Mouse (Mus musculus): ENCODE measurements around the gene Tceanc2. TPM values are rescaled to one million over a fixed set of nuclear protein-coding genes. Genes with fewer than 3 reads are reported as not detected.

Tceanc2 gene
- polyA plus RNA-seq, 1 experiment from 2014 or later: 16.4 TPM

GRCm38 (mm10) chr4:107177506-107177905 is 1.4 kb downstream of the Tceanc2 start:
- H3K27me3 ChIP-seq (replicated peaks): no peaks in the 10 kb centered on the region
- peak overlapping the region; percentile 75 for H3K4me3 ChIP-seq (replicated peaks)
- H3K9me3 ChIP-seq: no peaks in the 10 kb centered on the region
- WGBS: 24% methylated on average over 11 of the region's 11 CpGs
- H3K4me2 ChIP-seq: peak overlapping the region; percentile 65
- H3K36me3 ChIP-seq: peaks cover 9% of the 10 kb centered on the region; the same call in 1 of the 2 replicates
- peak overlapping the region; percentile 73 for H3K9ac ChIP-seq
- peaks cover 8% of the 10 kb centered on the region; the same call in 1 of the 2 replicates for H3K4me1 ChIP-seq
- H3K27ac ChIP-seq: peak overlapping the region; percentile 99
- no peak for ATAC-seq (ENCODE audit: insufficient read depth, low FRiP score, low read depth)

- Histone ChIP-seq H3K4me1 (no peaks in the 10 kb centered on the region), H3K4me2 (no peak overlapping the region), H3K9ac (no peak overlapping the region), H3K9me3 (no peaks in the 10 kb centered on the region), H3K36me3 (peaks cover 17% of the 10 kb centered on the region; the same call in 1 of the 2 replicates), H3K27me3 (replicated peaks) (no peaks in the 10 kb centered on the region), H3K4me3 (replicated peaks) (no peak overlapping the region), H3K27ac (no peak overlapping the region)
- no peak for ATAC-seq (ENCODE audit: insufficient read depth, low FRiP score, low read depth)
- 80% methylated on average over 5 of the region's 5 CpGs for WGBS
Observed at GRCm38 (mm10) chr4:107167798-107168197, 11.1 kb downstream of the Tceanc2 start.

GRCm38 (mm10) chr4:107166700-107167099 is 12.2 kb downstream of the Tceanc2 start:
- Histone ChIP-seq H3K9me3 (no peaks in the 10 kb centered on the region), H3K27ac (no peak overlapping the region), H3K4me1 (no peaks in the 10 kb centered on the region), H3K27me3 (replicated peaks) (no peaks in the 10 kb centered on the region), H3K36me3 (0 out of 2 replicates have a peak, but pooled peaks cover 13% of the 10 kb centered on the region), H3K9ac (no peak overlapping the region), H3K4me2 (no peak overlapping the region), H3K4me3 (replicated peaks) (no peak overlapping the region)
- ATAC-seq (ENCODE audit: insufficient read depth, low FRiP score, low read depth): no peak
- WGBS: 74% methylated on average over 5 of the region's 5 CpGs

GRCm38 (mm10) chr4:107163756-107164587 is 14.9 kb downstream of the Tceanc2 start:
- ATAC-seq (ENCODE audit: insufficient read depth, low FRiP score, low read depth): peak; percentile 58; the same call in 1 of the 2 replicates
- WGBS: 36% methylated on average over 9 of the region's 9 CpGs
- Histone ChIP-seq H3K27me3 (replicated peaks) (no peaks in the 10 kb centered on the region), H3K9me3 (no peaks in the 10 kb centered on the region), H3K4me2 (no peak overlapping the region), H3K4me1 (no peaks in the 10 kb centered on the region), H3K9ac (no peak overlapping the region), H3K27ac (no peak overlapping the region), H3K36me3 (0 out of 2 replicates have a peak, but pooled peaks cover 13% of the 10 kb centered on the region), H3K4me3 (replicated peaks) (no peak overlapping the region)

GRCm38 (mm10) chr4:107163341-107163740 is 15.6 kb downstream of the Tceanc2 start:
- ATAC-seq (ENCODE audit: insufficient read depth, low FRiP score, low read depth): no peak
- Histone ChIP-seq H3K4me3 (replicated peaks) (no peak overlapping the region), H3K4me2 (no peak overlapping the region), H3K36me3 (0 out of 2 replicates have a peak, but pooled peaks cover 13% of the 10 kb centered on the region), H3K4me1 (no peaks in the 10 kb centered on the region), H3K9me3 (no peaks in the 10 kb centered on the region), H3K27me3 (replicated peaks) (no peaks in the 10 kb centered on the region), H3K9ac (no peak overlapping the region), H3K27ac (no peak overlapping the region)
- 80% methylated on average over 10 of the region's 10 CpGs for WGBS

- Histone ChIP-seq H3K9me3 (no peaks in the 10 kb centered on the region), H3K4me1 (no peaks in the 10 kb centered on the region), H3K27ac (no peak overlapping the region), H3K9ac (no peak overlapping the region), H3K4me3 (replicated peaks) (no peak overlapping the region), H3K27me3 (replicated peaks) (no peaks in the 10 kb centered on the region), H3K36me3 (0 out of 2 replicates have a peak, but pooled peaks cover 9% of the 10 kb centered on the region), H3K4me2 (no peak overlapping the region)
- 91% methylated on average over 8 of the region's 8 CpGs for WGBS
- no peak for ATAC-seq (ENCODE audit: insufficient read depth, low FRiP score, low read depth)
Observed at GRCm38 (mm10) chr4:107160181-107160580, 18.7 kb downstream of the Tceanc2 start.

GRCm38 (mm10) chr4:107159166-107159773 is 19.6 kb downstream of the Tceanc2 start:
- Histone ChIP-seq H3K4me3 (replicated peaks) (no peak overlapping the region), H3K36me3 (peaks cover 5% of the 10 kb centered on the region; the same call in 1 of the 2 replicates)

GRCm38 (mm10) chr4:107156983-107157401 is 21.9 kb downstream of the Tceanc2 start:
- no peaks in the 10 kb centered on the region for H3K9me3 ChIP-seq
- H3K4me3 ChIP-seq (replicated peaks): no peak overlapping the region
- ATAC-seq (ENCODE audit: insufficient read depth, low FRiP score, low read depth): no peak
- no peaks in the 10 kb centered on the region; the same call in 1 of the 2 replicates for H3K36me3 ChIP-seq
- no peak overlapping the region for H3K27ac ChIP-seq
- no peaks in the 10 kb centered on the region for H3K27me3 ChIP-seq (replicated peaks)
- H3K9ac ChIP-seq: no peak overlapping the region
- H3K4me1 ChIP-seq: no peaks in the 10 kb centered on the region
- WGBS: 72% methylated on average over 4 of the region's 4 CpGs
- H3K4me2 ChIP-seq: no peak overlapping the region

More at GRCm38 (mm10) chr4:107159166-107159773, 19.6 kb downstream of the Tceanc2 start:
- no peaks in the 10 kb centered on the region for H3K9me3 ChIP-seq
- no peak for ATAC-seq (ENCODE audit: insufficient read depth, low FRiP score, low read depth)
- H3K4me1 ChIP-seq: no peaks in the 10 kb centered on the region
- no peak overlapping the region for H3K9ac ChIP-seq
- H3K27ac ChIP-seq: no peak overlapping the region
- 82% methylated on average over 11 of the region's 11 CpGs for WGBS
- H3K27me3 ChIP-seq (replicated peaks): no peaks in the 10 kb centered on the region
- H3K4me2 ChIP-seq: no peak overlapping the region

GRCm38 (mm10) chr4:107152571-107152970 is 26.3 kb downstream of the Tceanc2 start:
- 66% methylated on average over 8 of the region's 8 CpGs for WGBS
- Histone ChIP-seq H3K9ac (no peak overlapping the region), H3K27ac (no peak overlapping the region), H3K4me1 (no peaks in the 10 kb centered on the region), H3K36me3 (peaks cover 3% of the 10 kb centered on the region; the same call in 1 of the 2 replicates), H3K9me3 (no peaks in the 10 kb centered on the region), H3K4me2 (no peak overlapping the region), H3K27me3 (replicated peaks) (no peaks in the 10 kb centered on the region), H3K4me3 (replicated peaks) (no peak overlapping the region)
- no peak for ATAC-seq (ENCODE audit: insufficient read depth, low FRiP score, low read depth)

- 78% methylated on average over 6 of the region's 6 CpGs for WGBS
Observed at GRCm38 (mm10) chr4:107150991-107151390, 27.9 kb downstream of the Tceanc2 start.

GRCm38 (mm10) chr4:107143511-107143910 is 35.4 kb downstream of the Tceanc2 start:
- no peak for ATAC-seq (ENCODE audit: insufficient read depth, low FRiP score, low read depth)
- Histone ChIP-seq H3K27me3 (replicated peaks) (no peaks in the 10 kb centered on the region), H3K4me2 (no peak overlapping the region), H3K36me3 (peaks cover 23% of the 10 kb centered on the region; the same call in 1 of the 2 replicates), H3K4me3 (replicated peaks) (no peak overlapping the region), H3K4me1 (peaks cover 10% of the 10 kb centered on the region), H3K27ac (no peak overlapping the region), H3K9me3 (no peaks in the 10 kb centered on the region), H3K9ac (no peak overlapping the region)
- 83% methylated on average over 8 of the region's 8 CpGs for WGBS

More at GRCm38 (mm10) chr4:107150991-107151390, 27.9 kb downstream of the Tceanc2 start:
- Histone ChIP-seq H3K9me3 (no peaks in the 10 kb centered on the region), H3K36me3 (peaks cover 14% of the 10 kb centered on the region; the same call in 1 of the 2 replicates), H3K27me3 (replicated peaks) (no peaks in the 10 kb centered on the region), H3K4me3 (replicated peaks) (no peak overlapping the region), H3K4me2 (no peak overlapping the region), H3K27ac (no peak overlapping the region), H3K9ac (no peak overlapping the region), H3K4me1 (no peaks in the 10 kb centered on the region)
- no peak for ATAC-seq (ENCODE audit: insufficient read depth, low FRiP score, low read depth)

Measured in stomach, embryonic 15.5 days (tissue).